Mouse (Mus musculus): ENCODE data around the gene Inpp5e. TPM values are rescaled to one million over a fixed set of nuclear protein-coding genes. Genes with fewer than 3 reads are reported as not detected.

The Inpp5e gene
- total RNA-seq, 2 experiments from 2014 or later, result 7.9 to 9.3 TPM

- TF ChIP-seq CTCF (IDR thresholded peaks at IDR 0.05), result no peak
- intact Hi-C loops (cut with DNase I), result loop anchor here (5.0 kb wide), 1 partner anchor 36 kb away; the partner anchor contains the start of gene Inpp5e
- H3K27ac ChIP-seq, result peak overlapping the region; percentile 99
- DNase-seq, result no peak
- H3K4me3 ChIP-seq, result peak overlapping the region; percentile 96
These were observed 33.8 kb upstream of the Inpp5e start for GRCm38 (mm10) chr2:26442843-26443242.

- TF ChIP-seq CTCF (IDR thresholded peaks at IDR 0.05), result no peak
- peak overlapping the region; percentile 99 for H3K27ac ChIP-seq
- peak; percentile 83 for DNase-seq
- H3K4me3 ChIP-seq, result no peak overlapping the region
- intact Hi-C loops (cut with DNase I), result loop anchor here (5.0 kb wide), 1 partner anchor 34 kb away; the partner anchor contains the start of gene Inpp5e
These were observed 32.7 kb upstream of the Inpp5e start for GRCm38 (mm10) chr2:26441688-26442087.

GRCm38 (mm10) chr2:26441261-26441660, 32.3 kb upstream of the Inpp5e start:
- peak overlapping the region; percentile 38 for H3K4me3 ChIP-seq
- no peak for TF ChIP-seq CTCF (IDR thresholded peaks at IDR 0.05)
- intact Hi-C loops (cut with DNase I), result loop anchor here (5.0 kb wide), 1 partner anchor 34 kb away; the partner anchor contains the start of gene Inpp5e
- peak overlapping the region; percentile 99 for H3K27ac ChIP-seq
- DNase-seq, result no peak

- Histone ChIP-seq H3K27ac (peak overlapping the region; percentile 99; the same call in 1 of the 2 replicates), H3K4me3 (no peak overlapping the region)
- no peak for TF ChIP-seq CTCF (IDR thresholded peaks at IDR 0.05)
- DNase-seq, result no peak
- intact Hi-C loops (cut with DNase I), result loop anchor here (5.0 kb wide), 1 partner anchor 32 kb away; the partner anchor contains the start of gene Inpp5e
These were observed 30.7 kb upstream of the Inpp5e start for GRCm38 (mm10) chr2:26439671-26440070.

GRCm38 (mm10) chr2:26438373-26438772, 29.4 kb upstream of the Inpp5e start:
- intact Hi-C loops (cut with DNase I), result no loop called here

GRCm38 (mm10) chr2:26437221-26437620, 28.2 kb upstream of the Inpp5e start:
- TF ChIP-seq CTCF (IDR thresholded peaks at IDR 0.05), result no peak
- Histone ChIP-seq H3K4me3 (no peak overlapping the region; the same call in 1 of the 2 replicates), H3K27ac (peak overlapping the region; percentile 61)
- DNase-seq, result no peak
- intact Hi-C loops (cut with DNase I), result no loop called here

More at GRCm38 (mm10) chr2:26438373-26438772, 29.4 kb upstream of the Inpp5e start:
- DNase-seq, result no peak
- Histone ChIP-seq H3K4me3 (no peak overlapping the region), H3K27ac (no peak overlapping the region)
- no peak for TF ChIP-seq CTCF (IDR thresholded peaks at IDR 0.05)

GRCm38 (mm10) chr2:26434791-26435572, 26.0 kb upstream of the Inpp5e start:
- TF ChIP-seq CTCF (IDR thresholded peaks at IDR 0.05), result no peak
- DNase-seq, result no peak
- H3K27ac ChIP-seq, result peak overlapping the region; percentile 39; the same call in 1 of the 2 replicates
- intact Hi-C loops (cut with DNase I), result no loop called here
- no peak overlapping the region for H3K4me3 ChIP-seq

- Histone ChIP-seq H3K4me3 (no peak overlapping the region), H3K27ac (no peak overlapping the region)
- no peak for TF ChIP-seq CTCF (IDR thresholded peaks at IDR 0.05)
- intact Hi-C loops (cut with DNase I), result no loop called here
- no peak for DNase-seq
These were observed 20.8 kb upstream of the Inpp5e start for GRCm38 (mm10) chr2:26429851-26430250.

GRCm38 (mm10) chr2:26424541-26424940, 15.5 kb upstream of the Inpp5e start:
- DNase-seq, result no peak
- intact Hi-C loops (cut with DNase I), result no loop called here
- Histone ChIP-seq H3K27ac (no peak overlapping the region), H3K4me3 (no peak overlapping the region)
- TF ChIP-seq CTCF (IDR thresholded peaks at IDR 0.05), result no peak

GRCm38 (mm10) chr2:26423086-26423485, 14.1 kb upstream of the Inpp5e start:
- TF ChIP-seq CTCF (IDR thresholded peaks at IDR 0.05), result no peak
- Histone ChIP-seq H3K27ac (no peak overlapping the region), H3K4me3 (no peak overlapping the region)
- DNase-seq, result no peak
- intact Hi-C loops (cut with DNase I), result no loop called here

GRCm38 (mm10) chr2:26421969-26422368, 13.0 kb upstream of the Inpp5e start:
- no peak for DNase-seq
- TF ChIP-seq CTCF (IDR thresholded peaks at IDR 0.05), result no peak
- Histone ChIP-seq H3K27ac (no peak overlapping the region), H3K4me3 (no peak overlapping the region)
- intact Hi-C loops (cut with DNase I), result no loop called here

- Histone ChIP-seq H3K4me3 (no peak overlapping the region), H3K27ac (no peak overlapping the region)
- TF ChIP-seq CTCF (IDR thresholded peaks at IDR 0.05), result no peak
- no peak for DNase-seq
- intact Hi-C loops (cut with DNase I), result no loop called here
These were observed 9.1 kb upstream of the Inpp5e start for GRCm38 (mm10) chr2:26418120-26418519.

GRCm38 (mm10) chr2:26417066-26417465, 8.1 kb upstream of the Inpp5e start:
- DNase-seq, result no peak
- TF ChIP-seq CTCF (IDR thresholded peaks at IDR 0.05), result no peak
- intact Hi-C loops (cut with DNase I), result no loop called here
- H3K4me3 ChIP-seq, result no peak overlapping the region
- no peak overlapping the region for H3K27ac ChIP-seq

Measured in gastrocnemius, adult 2 months (tissue).